Mouse (Mus musculus) neural tube, embryonic 15.5 days (tissue): ENCODE measurements around the gene Gng12. TPM values are rescaled to one million over a fixed set of nuclear protein-coding genes. Genes with fewer than 3 reads are reported as not detected.
A peak's percentile ranks its signal among the peaks of the same experiment; 100 is the strongest.

Experiments used
- ATAC-seq: fragments of 200-750 bp; cut with Nextera tagmentation; 2 replicates; pipeline ENCODE4 v1.8.0; 2017; ENCODE audit warnings: mild to moderate bottlenecking, moderate TSS enrichment, moderate library complexity; ENCODE audit not compliant: low FRiP score
- H3K27ac ChIP-seq: fragments of 300-500 bp; sonication (generic); replicated peaks from 2 replicates; pipeline ENCODE4 v1.5.1; 2015; ENCODE audit warnings: mild to moderate bottlenecking, inconsistent platforms
- H3K27me3 ChIP-seq: fragments of 300-500 bp; sonication (generic); replicated peaks from 2 replicates; pipeline ENCODE4 v1.6.1; 2015; ENCODE audit warnings: inconsistent platforms
- H3K36me3 ChIP-seq: fragments of 300-500 bp; sonication (generic); 2 replicates; pipeline ENCODE4 v1.6.1; 2015; ENCODE audit warnings: inconsistent platforms
- H3K4me1 ChIP-seq: fragments of 300-500 bp; sonication (generic); 2 replicates; pipeline ENCODE4 v1.6.1; 2015; ENCODE audit warnings: inconsistent platforms
- H3K4me2 ChIP-seq: fragments of 300-500 bp; sonication (generic); 2 replicates; pipeline ENCODE4 v1.6.1; 2015; ENCODE audit warnings: inconsistent platforms, mild to moderate bottlenecking, moderate library complexity
- H3K4me3 ChIP-seq: fragments of 300-500 bp; sonication (generic); replicated peaks from 2 replicates; pipeline ENCODE4 v1.5.1; 2015; ENCODE audit warnings: mild to moderate bottlenecking, inconsistent platforms
- H3K9ac ChIP-seq: fragments of 300-500 bp; sonication (generic); replicated peaks from 2 replicates; pipeline ENCODE4 v1.6.1; 2015; ENCODE audit warnings: mild to moderate bottlenecking, inconsistent platforms
- H3K9me3 ChIP-seq: fragments of 300-500 bp; sonication (generic); replicated peaks from 2 replicates; pipeline ENCODE4 v1.6.1; 2016; ENCODE audit warnings: inconsistent platforms
- WGBS: fragments of 180-500 bp; shearing (Covaris S2); methylation state at CpG from one replicate; pipeline ENCODE4 v1.1.7; 2015; ENCODE audit warnings: mixed read lengths; 5-methylcytosine and 5-hydroxymethylcytosine counted together
- polyA plus RNA-seq: library from polyadenylated mRNA; unstranded; fragments of >200 nt; fragmentation: Nextera tagmentation; extraction: Ambion mirVana; gene quantifications from 2 replicates; pipeline ENCODE4 v1.2.1, GENCODE M21; 2015

The Gng12 gene
- polyA plus RNA-seq, 1 experiment from 2014 or later, result 65.9 TPM

GRCm38 (mm10) chr6:66943367-66944189, 47.4 kb downstream of the Gng12 start:
- no peaks in the 10 kb centered on the region for H3K9me3 ChIP-seq
- no peaks in the 10 kb centered on the region for H3K36me3 ChIP-seq
- H3K27ac ChIP-seq, result no peak overlapping the region
- 21% methylated on average over 6 of the region's 6 CpGs for WGBS
- H3K4me2 ChIP-seq, result no peak overlapping the region
- no peak overlapping the region for H3K9ac ChIP-seq
- ATAC-seq, result no peak
- H3K4me1 ChIP-seq, result peaks cover 8% of the 10 kb centered on the region; the same call in 1 of the 2 replicates
- no peak overlapping the region for H3K4me3 ChIP-seq
- no peaks in the 10 kb centered on the region for H3K27me3 ChIP-seq

DNA sequence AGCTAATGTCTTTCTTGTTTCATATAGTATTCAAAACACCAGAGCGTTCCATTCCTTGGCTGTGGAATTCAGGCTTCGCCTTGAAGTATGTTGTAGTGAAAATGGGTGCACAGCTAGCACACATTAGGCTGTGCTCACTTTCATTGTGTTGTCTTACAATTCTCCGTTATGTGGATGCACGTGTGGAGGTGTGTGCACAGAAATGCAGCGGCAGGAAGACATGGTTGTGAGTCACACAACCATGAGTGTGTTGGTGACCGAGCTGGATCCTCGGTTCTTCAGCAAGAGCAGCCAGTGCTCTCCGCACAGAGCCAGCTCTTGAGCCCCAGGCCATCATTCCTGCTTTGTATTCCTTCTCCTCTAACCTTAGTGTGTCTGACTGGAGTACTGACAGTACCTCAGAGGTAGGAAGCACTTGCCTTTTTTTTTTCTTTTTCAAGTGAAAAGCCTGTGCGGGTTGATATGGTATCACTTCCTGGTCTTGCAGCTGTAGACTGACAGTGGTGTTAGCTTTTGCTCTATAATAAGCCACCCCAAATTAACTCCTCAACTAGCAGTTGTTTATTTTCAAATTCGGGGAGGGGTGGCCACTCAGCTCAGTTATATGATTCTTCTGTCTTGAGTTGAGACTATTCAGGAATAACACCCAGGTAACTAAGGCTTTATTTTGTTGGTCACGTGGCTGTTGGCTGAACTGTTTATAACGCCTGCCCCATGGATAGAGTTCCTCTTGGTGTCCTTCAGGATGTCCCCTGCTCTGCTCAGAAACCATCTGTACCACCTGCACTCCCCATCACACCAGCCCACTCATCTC, 48.2 kb downstream of the Gng12 start:
- no peak overlapping the region for H3K4me2 ChIP-seq
- peaks cover 8% of the 10 kb centered on the region; the same call in 1 of the 2 replicates for H3K4me1 ChIP-seq
- no peaks in the 10 kb centered on the region for H3K27me3 ChIP-seq
- no peak for ATAC-seq
- WGBS, result 81% methylated on average over 12 of the region's 12 CpGs
- H3K27ac ChIP-seq, result no peak overlapping the region
- H3K9ac ChIP-seq, result no peak overlapping the region
- H3K36me3 ChIP-seq, result no peaks in the 10 kb centered on the region
- no peak overlapping the region for H3K4me3 ChIP-seq
- no peaks in the 10 kb centered on the region for H3K9me3 ChIP-seq

DNA sequence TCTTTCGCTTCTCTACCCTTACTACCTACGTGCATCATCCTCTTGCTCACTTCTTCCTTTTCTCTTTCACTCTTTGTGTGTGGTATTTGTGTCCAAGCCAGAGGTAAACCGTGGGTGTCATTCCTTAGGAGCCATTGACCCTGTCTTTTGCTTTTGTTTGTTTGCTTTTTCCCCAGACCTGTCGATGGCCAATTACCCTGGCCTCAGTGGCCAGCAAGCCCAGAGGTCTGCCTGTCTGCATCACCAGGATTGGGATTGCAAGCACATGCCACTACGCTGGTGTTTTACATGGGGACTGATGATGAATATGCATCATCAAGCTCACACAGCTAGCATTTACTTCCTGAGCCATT, 48.8 kb downstream of the Gng12 start:
- Histone ChIP-seq H3K36me3 (no peaks in the 10 kb centered on the region), H3K4me3 (no peak overlapping the region), H3K4me2 (no peak overlapping the region), H3K4me1 (peaks cover 8% of the 10 kb centered on the region; the same call in 1 of the 2 replicates), H3K27ac (no peak overlapping the region), H3K9ac (no peak overlapping the region), H3K27me3 (no peaks in the 10 kb centered on the region), H3K9me3 (no peaks in the 10 kb centered on the region)
- ATAC-seq, result no peak
- 69% methylated on average over 5 of the region's 5 CpGs for WGBS

GRCm38 (mm10) chr6:66948111-66948510, 51.9 kb downstream of the Gng12 start:
- 91% methylated on average over 3 of the region's 3 CpGs for WGBS
- H3K4me1 ChIP-seq, result peaks cover 4% of the 10 kb centered on the region; the same call in 1 of the 2 replicates
- no peak overlapping the region for H3K27ac ChIP-seq
- no peak overlapping the region for H3K9ac ChIP-seq
- H3K36me3 ChIP-seq, result no peaks in the 10 kb centered on the region
- no peak for ATAC-seq
- H3K9me3 ChIP-seq, result no peaks in the 10 kb centered on the region
- no peaks in the 10 kb centered on the region for H3K27me3 ChIP-seq
- H3K4me2 ChIP-seq, result no peak overlapping the region
- no peak overlapping the region for H3K4me3 ChIP-seq

GRCm38 (mm10) chr6:66948848-66949247, 52.7 kb downstream of the Gng12 start:
- no peaks in the 10 kb centered on the region for H3K36me3 ChIP-seq
- H3K27ac ChIP-seq, result no peak overlapping the region
- no peaks in the 10 kb centered on the region for H3K27me3 ChIP-seq
- no peak overlapping the region for H3K9ac ChIP-seq
- no peak overlapping the region for H3K4me3 ChIP-seq
- no peak overlapping the region for H3K4me2 ChIP-seq
- 90% methylated on average over 3 of the region's 3 CpGs for WGBS
- peaks cover 4% of the 10 kb centered on the region; the same call in 1 of the 2 replicates for H3K4me1 ChIP-seq
- no peak for ATAC-seq
- H3K9me3 ChIP-seq, result no peaks in the 10 kb centered on the region

- ATAC-seq, result no peak
- Histone ChIP-seq H3K4me2 (no peak overlapping the region), H3K27ac (no peak overlapping the region), H3K9ac (no peak overlapping the region), H3K27me3 (no peaks in the 10 kb centered on the region), H3K9me3 (no peaks in the 10 kb centered on the region), H3K4me3 (no peak overlapping the region), H3K4me1 (no peaks in the 10 kb centered on the region), H3K36me3 (no peaks in the 10 kb centered on the region)
- WGBS, result 90% methylated on average over 5 of the region's 5 CpGs
Measured at GRCm38 (mm10) chr6:66951726-66952418, 55.7 kb downstream of the Gng12 start.

GRCm38 (mm10) chr6:66953951-66954519, 57.8 kb downstream of the Gng12 start:
- no peak overlapping the region for H3K4me3 ChIP-seq
- WGBS, result 79% methylated on average over 11 of the region's 11 CpGs
- no peak for ATAC-seq

GRCm38 (mm10) chr6:66955089-66955657, 59.0 kb downstream of the Gng12 start:
- no peak for ATAC-seq
- no peak overlapping the region for H3K27ac ChIP-seq
- WGBS, result 85% methylated on average over 11 of the region's 11 CpGs
- no peaks in the 10 kb centered on the region for H3K27me3 ChIP-seq
- H3K4me3 ChIP-seq, result no peak overlapping the region
- no peak overlapping the region for H3K4me2 ChIP-seq
- H3K9ac ChIP-seq, result no peak overlapping the region
- no peaks in the 10 kb centered on the region for H3K4me1 ChIP-seq
- no peaks in the 10 kb centered on the region for H3K9me3 ChIP-seq
- no peaks in the 10 kb centered on the region for H3K36me3 ChIP-seq

More at GRCm38 (mm10) chr6:66953951-66954519, 57.8 kb downstream of the Gng12 start:
- Histone ChIP-seq H3K9me3 (no peaks in the 10 kb centered on the region), H3K27ac (no peak overlapping the region), H3K4me1 (no peaks in the 10 kb centered on the region), H3K4me2 (no peak overlapping the region), H3K9ac (no peak overlapping the region), H3K36me3 (no peaks in the 10 kb centered on the region), H3K27me3 (no peaks in the 10 kb centered on the region)

DNA sequence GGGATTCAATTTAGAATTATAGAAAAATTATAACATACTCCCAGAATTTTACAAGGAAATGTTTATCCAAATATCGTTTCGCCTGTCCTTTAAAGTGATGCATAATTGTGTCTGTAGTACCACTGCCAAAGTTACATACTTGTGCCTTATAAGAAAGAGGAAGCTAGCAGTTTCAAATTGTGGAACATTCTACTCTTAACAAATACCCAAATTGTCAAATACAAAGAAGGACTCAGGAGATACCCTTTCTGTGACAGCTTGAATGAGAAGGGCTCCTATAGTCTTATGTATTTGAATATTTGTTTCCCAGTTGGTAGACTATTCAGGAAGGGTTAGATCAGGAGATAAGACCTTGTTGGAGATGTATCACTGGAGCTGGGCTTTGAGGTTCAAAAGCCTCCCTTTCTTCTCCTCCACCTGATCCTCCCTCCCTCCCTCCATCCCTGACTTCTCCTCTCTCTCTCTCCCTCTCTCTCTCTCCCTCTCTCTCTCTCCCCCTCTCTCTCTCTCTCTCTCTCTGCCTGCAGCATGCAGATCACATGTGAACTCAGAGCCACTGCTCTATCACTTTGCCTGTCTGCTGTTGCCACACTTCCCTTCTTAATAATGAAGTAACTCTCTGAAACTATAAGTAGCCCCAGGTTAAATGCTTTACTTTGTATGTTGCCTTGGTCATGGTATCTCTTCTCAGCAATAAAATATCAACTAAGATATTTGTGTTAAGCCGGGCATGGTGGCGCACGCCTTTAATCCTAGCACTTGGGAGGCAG, 62.5 kb downstream of the Gng12 start:
- H3K4me1 ChIP-seq, result peaks cover 4% of the 10 kb centered on the region; the same call in 1 of the 2 replicates
- H3K9me3 ChIP-seq, result no peaks in the 10 kb centered on the region
- H3K27me3 ChIP-seq, result no peaks in the 10 kb centered on the region
- no peak overlapping the region for H3K27ac ChIP-seq
- no peak overlapping the region for H3K9ac ChIP-seq
- no peak overlapping the region for H3K4me2 ChIP-seq
- no peak for ATAC-seq
- WGBS, result 96% methylated on average over 5 of the region's 5 CpGs
- no peak overlapping the region for H3K4me3 ChIP-seq
- no peaks in the 10 kb centered on the region for H3K36me3 ChIP-seq

DNA sequence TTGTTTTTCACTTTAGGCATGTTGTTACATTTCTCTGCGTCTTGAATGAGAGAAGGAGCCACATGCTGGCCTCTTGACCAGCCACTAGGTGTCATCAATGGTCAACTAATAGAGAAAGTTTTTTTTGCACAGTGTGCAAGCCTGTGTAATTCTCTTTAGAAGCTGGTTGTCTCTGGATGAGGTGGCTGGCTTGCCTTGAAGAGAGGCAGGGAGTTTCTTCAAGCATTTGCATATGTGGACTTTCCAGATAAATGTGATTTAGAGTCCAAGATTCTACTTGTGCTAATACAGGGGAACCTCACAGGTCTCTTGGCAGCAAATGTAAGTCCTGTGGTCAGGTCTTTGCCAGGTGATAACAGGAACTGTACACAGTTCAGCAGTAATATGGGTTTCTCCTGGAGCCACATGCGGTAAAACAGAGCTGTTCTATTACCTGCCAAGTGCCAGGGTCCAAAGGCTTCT, 66.4 kb downstream of the Gng12 start:
- Histone ChIP-seq H3K27ac (no peak overlapping the region), H3K4me3 (no peak overlapping the region), H3K27me3 (no peaks in the 10 kb centered on the region), H3K9ac (no peak overlapping the region), H3K4me1 (peaks cover 13% of the 10 kb centered on the region), H3K9me3 (no peaks in the 10 kb centered on the region), H3K36me3 (no peaks in the 10 kb centered on the region), H3K4me2 (no peak overlapping the region)
- ATAC-seq, result peak; percentile 87
- WGBS, result 20% methylated on average over 2 of the region's 2 CpGs
